In genomic region chr9:42263709-42264111, GRCm38 (mm10) we compare ENCODE assay signal across 8 mouse cellular contexts. TPM values are rescaled to one million over a fixed set of nuclear protein-coding genes. Genes with fewer than 3 reads are reported as not detected.
DNase-seq lines count a peak whose midpoint lies in the region; ATAC-seq lines count a peak whose summit lies in the region.

No protein-coding gene starts in this region.

- peak overlapping the region; percentile 84 for H3K9ac ChIP-seq in heart, embryonic 14.5 days (ENCODE audit: low read length)
- H3K9ac ChIP-seq in limb, embryonic 15.5 days: peak overlapping the region; percentile 71
- peak overlapping the region; percentile 88 for H3K9ac ChIP-seq in neural tube, embryonic 12.5 days

- peak overlapping the region; percentile 94 for H3K4me3 ChIP-seq in heart, embryonic 10.5 days
- peak overlapping the region; percentile 78 to 90 for H3K4me3 ChIP-seq in heart, embryonic 14.5 days (ENCODE audit: control insufficient read depth in 1 of 2, insufficient read depth in 1 of 2, low read depth in 1 of 2, low read length in 2 of 2)
- peak overlapping the region; percentile 70 for H3K4me3 ChIP-seq in limb, embryonic 15.5 days
- peak overlapping the region; percentile 84 for H3K4me3 ChIP-seq in neural tube, embryonic 12.5 days

- H3K36me3 ChIP-seq in heart, embryonic 10.5 days: peaks cover 23% of the 10 kb centered on the region
- H3K36me3 ChIP-seq in heart, embryonic 14.5 days (ENCODE audit: control insufficient read depth, insufficient read depth, low read length): peaks cover 12% of the 10 kb centered on the region
- peaks cover 3% of the 10 kb centered on the region; the same call in 1 of the 2 replicates for H3K36me3 ChIP-seq in limb, embryonic 15.5 days
- H3K36me3 ChIP-seq in neural tube, embryonic 12.5 days: peaks cover 12% of the 10 kb centered on the region

- H3K27me3 ChIP-seq in heart, embryonic 10.5 days (ENCODE audit: insufficient read depth, poor library complexity, severe bottlenecking): no peaks in the 10 kb centered on the region
- H3K27me3 ChIP-seq in heart, embryonic 14.5 days (ENCODE audit: control insufficient read depth, insufficient read depth, low read length): no peaks in the 10 kb centered on the region
- H3K27me3 ChIP-seq in limb, embryonic 15.5 days: no peaks in the 10 kb centered on the region
- H3K27me3 ChIP-seq in neural tube, embryonic 12.5 days (replicated peaks): no peaks in the 10 kb centered on the region

- peaks cover 5% of the 10 kb centered on the region; the same call in 1 of the 2 replicates for H3K4me1 ChIP-seq in heart, embryonic 10.5 days
- 0 out of 4 replicates have a peak, but pooled peaks cover 0 to 4% of the 10 kb centered on the region in 2 experiments for H3K4me1 ChIP-seq in heart, embryonic 14.5 days (ENCODE audit: control insufficient read depth in 2 of 2, insufficient read depth in 2 of 2, low read length in 2 of 2)
- peaks cover 5% of the 10 kb centered on the region for H3K4me1 ChIP-seq in limb, embryonic 15.5 days
- H3K4me1 ChIP-seq in neural tube, embryonic 12.5 days: peaks cover 24% of the 10 kb centered on the region

- peak overlapping the region; percentile 95 for H3K4me2 ChIP-seq in heart, embryonic 14.5 days (ENCODE audit: low read length)
- peak overlapping the region; percentile 73 for H3K4me2 ChIP-seq in limb, embryonic 15.5 days
- peak overlapping the region; percentile 60 for H3K4me2 ChIP-seq in neural tube, embryonic 12.5 days (replicated peaks)

- 1% methylated on average over 18 of the region's 18 CpGs for WGBS in heart, embryonic 10.5 days
- 0% methylated on average over 18 of the region's 18 CpGs for WGBS in heart, embryonic 14.5 days
- 0% methylated on average over 13 of the region's 18 CpGs for WGBS in limb, embryonic 15.5 days
- WGBS in neural tube, embryonic 12.5 days: 0% methylated on average over 18 of the region's 18 CpGs

- peak; percentile 3 for ATAC-seq in activated CD4-positive, CD25-positive, alpha-beta regulatory T cell, adult 4 months
- 0 out of 2 replicates have a peak, but pooled peaks have one; percentile 4 for ATAC-seq in heart, embryonic 14.5 days (ENCODE audit: insufficient number of reproducible peaks, insufficient read depth, low FRiP score, low read depth)
- peak; percentile 37; the same call in 1 of the 2 replicates for ATAC-seq in limb, embryonic 15.5 days (ENCODE audit: insufficient number of reproducible peaks, low FRiP score, low TSS enrichment, low read depth)
- peak; percentile 74 for ATAC-seq in neural tube, embryonic 12.5 days (ENCODE audit: low FRiP score, low read depth)

- DNase-seq in heart, embryonic 10.5 days (ENCODE audit: low spot score): peak; percentile 77
- DNase-seq in heart, postnatal 25 days (ENCODE audit: low spot score): no peak
- peak; percentile 54 for DNase-seq in CD4-positive, CD25-positive, alpha-beta regulatory T cell, adult 2 months (ENCODE audit: low read depth, low spot score)
- DNase-seq in cerebellum, postnatal 25 days: no peak

- H3K9me3 ChIP-seq in heart, embryonic 10.5 days: no peaks in the 10 kb centered on the region
- H3K9me3 ChIP-seq in heart, embryonic 14.5 days (ENCODE audit: control insufficient read depth, low read length): no peaks in the 10 kb centered on the region
- H3K9me3 ChIP-seq in limb, embryonic 15.5 days: no peaks in the 10 kb centered on the region
- H3K9me3 ChIP-seq in neural tube, embryonic 12.5 days: no peaks in the 10 kb centered on the region

- H3K27ac ChIP-seq in heart, embryonic 10.5 days: peak overlapping the region; percentile 93
- H3K27ac ChIP-seq in heart, embryonic 14.5 days (replicated peaks in 1 of 2; ENCODE audit: control insufficient read depth in 1 of 2, insufficient read depth in 1 of 2, low read depth in 2 of 2, low read length in 2 of 2): peak overlapping the region in 1 of 2 experiments; percentile 58; a peak in 1 of 4 replicates
- H3K27ac ChIP-seq in limb, embryonic 15.5 days: peak overlapping the region; percentile 80
- peak overlapping the region; percentile 74; the same call in 1 of the 2 replicates for H3K27ac ChIP-seq in neural tube, embryonic 12.5 days

- intact Hi-C loops in heart, postnatal 25 days (cut with DNase I): no loop called here

RNA-seq across cellular contexts. Expression of gene Sc5d, which starts 0.3 kb away (rescaled TPM):
- polyA plus RNA-seq in heart, embryonic 10.5 days (2016; fragmentation: Nextera tagmentation; extraction: Ambion mirVana): 51.5 and 58.1 TPM in 2 replicates
- 10 to 100 TPM; 14.7 to 14.9 TPM for total RNA-seq in heart, postnatal 25 days (2021)
- 100 to 1,000 TPM in 1 of 2 experiments, 10 to 100 TPM in 1; 93.9 to 112 TPM for polyA plus RNA-seq in activated CD4-positive, CD25-positive, alpha-beta regulatory T cell, adult 4 months (2017; shearing (Covaris generic))
- polyA plus RNA-seq in heart, embryonic 14.5 days (2014; fragmentation: Nextera tagmentation; extraction: Ambion mirVana): 25.9 and 30.4 TPM in 2 replicates
- polyA plus RNA-seq in limb, embryonic 15.5 days (2015; fragmentation: Nextera tagmentation; extraction: Ambion mirVana): 54.1 and 55.5 TPM in 2 replicates
- 63.5 and 64.1 TPM in 2 replicates for polyA plus RNA-seq in neural tube, embryonic 12.5 days (2016; fragmentation: Nextera tagmentation; extraction: Ambion mirVana)

Comparison
In these comparisons a context has a peak if more than half of its experiments do, and no peak if none do; other contexts are left out.
1. DNase-seq: peak in heart, embryonic 10.5 days (single experiment) and CD4-positive, CD25-positive, alpha-beta regulatory T cell, adult 2 months (single experiment); none in heart, postnatal 25 days (single experiment) and cerebellum, postnatal 25 days (0 of 2).
2. ATAC-seq: peak in every context shown above with its lines; median percentile 74 in neural tube, embryonic 12.5 days; 37 in limb, embryonic 15.5 days; 4 in heart, embryonic 14.5 days; 3 in activated CD4-positive, CD25-positive, alpha-beta regulatory T cell, adult 4 months.
3. Peak in every context shown above with its lines, with median percentiles within 50 percentile points of each other: H3K4me3 ChIP-seq, H3K4me2 ChIP-seq and H3K9ac ChIP-seq.